Mouse (Mus musculus) inflammation-experienced regulatory T-cells, adult 6 months (primary cell): ENCODE measurements around the gene Igfbp6. TPM values are rescaled to one million over a fixed set of nuclear protein-coding genes. Genes with fewer than 3 reads are reported as not detected.

Experiments used
- ATAC-seq: one replicate; pipeline ENCODE4 v1.8.0; 2017
- polyA plus RNA-seq, 3 experiments: library from polyadenylated mRNA; unstranded; fragments of 100-300 nt; shearing (Covaris generic); gene quantifications; one replicate each; pipeline ENCODE4 v1.2.1; 2017

Igfbp6 gene
- under 1 TPM in 1 of 3 experiments, not detected in 2; 0.33 TPM for polyA plus RNA-seq

DNA sequence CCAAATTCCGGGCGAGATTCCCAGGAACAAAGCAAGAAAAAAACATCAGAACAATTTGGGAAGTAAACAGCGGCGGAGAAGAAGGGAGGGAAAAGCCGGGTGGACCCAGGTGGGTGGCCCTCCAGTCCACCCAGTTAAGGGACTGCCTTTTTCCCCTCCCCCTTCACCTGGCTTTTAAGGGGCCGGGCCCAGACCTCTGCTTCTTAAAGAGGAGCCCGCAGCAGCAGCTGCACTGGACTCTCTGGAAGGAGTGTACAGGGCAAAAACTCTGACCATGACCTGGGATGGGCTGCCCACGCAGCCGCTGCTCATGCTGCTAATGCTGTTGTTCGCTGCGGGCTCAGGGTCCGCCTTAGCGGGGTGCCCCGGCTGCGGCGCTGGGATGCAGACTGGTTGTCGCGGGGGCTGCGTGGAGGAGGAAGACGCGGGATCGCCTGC is at the start of gene Igfbp6:
TSS of gene Igfbp6 (plus strand) at position 89 of the 438 bp plus-strand sequence.
- ATAC-seq = no peak

DNA sequence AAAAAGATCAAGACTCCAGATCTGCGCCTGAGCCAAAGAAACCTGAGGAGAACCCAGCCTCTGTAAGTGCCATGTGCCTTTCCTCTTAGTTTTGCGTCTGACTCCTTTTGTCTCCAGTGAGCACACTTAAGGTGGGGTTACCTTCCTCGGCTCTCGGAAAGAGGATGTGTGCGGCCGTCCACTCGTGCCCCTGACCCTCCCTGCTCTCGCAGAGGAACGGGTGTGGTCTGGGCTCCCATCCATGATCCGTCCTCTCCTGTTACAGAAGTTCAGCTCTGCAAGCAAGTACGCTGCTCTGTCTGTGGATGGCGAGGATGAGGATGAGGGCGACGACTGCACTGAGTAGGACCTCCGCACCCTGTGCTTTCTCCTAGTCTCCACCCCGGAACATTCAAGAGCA is 49.2 kb upstream of the Igfbp6 start:
- no peak for ATAC-seq

DNA sequence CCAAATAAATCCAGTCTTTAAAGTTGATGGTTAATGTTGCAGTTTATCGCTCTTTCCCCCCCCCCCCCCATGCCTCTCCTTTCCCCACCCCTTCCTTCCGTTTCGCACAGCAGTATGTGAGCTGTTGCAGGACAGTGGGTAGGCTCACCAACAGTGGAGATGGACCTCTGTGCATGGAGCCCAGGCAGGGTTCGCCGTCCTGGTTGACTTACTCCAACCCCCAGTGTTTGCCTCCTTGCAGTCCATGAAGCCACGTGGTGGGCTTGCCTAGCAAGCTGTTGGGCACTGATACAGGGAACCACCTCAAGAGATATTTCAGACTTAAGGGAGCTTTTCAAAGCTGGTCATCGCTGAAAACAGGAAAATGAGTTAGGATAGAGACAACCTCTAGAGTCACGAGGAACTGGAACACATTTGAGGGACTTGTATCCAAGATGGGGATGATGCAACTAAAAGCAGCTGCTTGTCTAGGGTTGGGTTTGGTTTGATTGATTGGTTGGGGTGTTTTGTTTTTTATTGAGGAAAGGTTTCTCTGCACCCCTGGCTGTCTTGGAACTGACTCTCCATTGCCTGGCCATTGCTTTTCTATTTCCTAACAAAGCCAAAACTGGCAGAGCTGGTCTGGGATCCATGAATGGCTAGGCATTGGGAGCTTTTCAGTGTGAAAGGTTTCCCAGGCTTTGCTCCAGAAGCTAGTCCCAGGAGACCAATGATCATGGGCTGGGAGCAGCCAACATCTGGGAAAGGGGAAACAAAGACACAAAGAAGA is 46.8 kb upstream of the Igfbp6 start:
- ATAC-seq = no peak

GRCm38 (mm10) chr15:102097991-102098555 is 46.1 kb upstream of the Igfbp6 start:
- no peak for ATAC-seq

DNA sequence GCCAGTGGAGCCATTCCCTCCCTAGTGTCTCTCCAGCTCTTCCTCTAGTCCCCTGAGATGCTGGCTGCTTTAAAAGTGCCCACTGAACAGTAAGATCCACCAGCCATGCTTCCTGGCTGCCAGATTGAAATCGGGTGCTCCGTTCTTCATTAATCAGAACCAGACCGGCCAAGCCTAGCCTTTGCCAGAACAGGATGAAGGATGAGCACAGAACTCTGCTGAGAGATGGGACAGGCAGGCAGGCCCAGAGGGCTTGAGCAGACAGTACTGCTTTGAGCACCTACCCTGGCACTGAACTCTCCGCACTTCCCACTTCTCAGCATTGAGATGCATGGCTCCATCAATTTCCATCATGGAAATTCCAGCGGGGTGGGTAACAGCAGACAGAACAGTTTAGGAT is 44.9 kb upstream of the Igfbp6 start:
- no peak for ATAC-seq

- peak; percentile 16 for ATAC-seq
Observed at GRCm38 (mm10) chr15:102099771-102100160, 44.4 kb upstream of the Igfbp6 start.

DNA sequence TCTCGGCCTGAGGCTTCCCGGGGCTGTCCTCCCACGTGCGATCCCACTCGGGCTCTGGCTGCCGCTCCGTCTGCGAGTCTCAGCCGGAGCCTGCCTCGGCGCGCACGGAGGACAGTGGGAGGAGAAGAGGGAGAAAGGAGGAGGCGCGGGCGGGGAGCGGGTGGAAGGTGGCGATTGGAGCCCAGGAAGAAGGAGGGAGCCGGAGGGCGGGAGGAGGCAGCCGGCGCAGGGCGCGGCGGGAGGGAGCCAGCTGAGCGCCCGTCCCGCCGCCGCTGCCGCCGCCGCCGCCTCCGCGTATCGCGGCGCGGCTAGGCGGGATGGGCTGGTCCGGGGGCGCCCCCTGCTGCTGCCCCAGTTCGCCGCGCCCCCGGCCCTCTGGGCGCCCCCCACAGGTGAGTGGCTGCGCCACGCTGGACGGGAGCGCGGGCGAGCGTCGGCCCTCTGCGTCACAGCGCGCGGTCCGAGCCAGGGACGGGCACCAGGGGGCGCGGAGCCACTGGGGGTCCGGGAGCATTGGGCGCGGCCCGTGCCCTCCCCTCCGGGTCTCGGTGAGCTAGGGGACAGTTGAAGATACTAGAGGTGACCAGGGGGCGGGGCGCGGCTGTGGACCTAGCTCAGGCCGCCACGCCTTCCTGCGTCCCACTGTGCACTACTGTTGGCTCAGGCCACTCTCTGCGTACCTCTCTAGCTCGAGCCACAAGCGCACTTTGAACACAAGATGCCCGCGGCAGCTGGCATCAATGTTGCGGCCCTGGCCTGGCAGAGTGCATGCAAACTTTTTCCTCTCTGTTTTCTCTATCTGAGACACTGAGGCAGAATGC is 43.8 kb upstream of the Igfbp6 start, which contains the start of gene Tns2:
TSS of gene Tns2 (plus strand) at position 253 of the 821 bp plus-strand sequence.
- ATAC-seq = peak; percentile 68

GRCm38 (mm10) chr15:102100996-102101671 is 43.0 kb upstream of the Igfbp6 start:
- no peak for ATAC-seq

GRCm38 (mm10) chr15:102101672-102102541 is 42.3 kb upstream of the Igfbp6 start:
- ATAC-seq = no peak

GRCm38 (mm10) chr15:102102548-102103121 is 41.5 kb upstream of the Igfbp6 start:
- no peak for ATAC-seq

DNA sequence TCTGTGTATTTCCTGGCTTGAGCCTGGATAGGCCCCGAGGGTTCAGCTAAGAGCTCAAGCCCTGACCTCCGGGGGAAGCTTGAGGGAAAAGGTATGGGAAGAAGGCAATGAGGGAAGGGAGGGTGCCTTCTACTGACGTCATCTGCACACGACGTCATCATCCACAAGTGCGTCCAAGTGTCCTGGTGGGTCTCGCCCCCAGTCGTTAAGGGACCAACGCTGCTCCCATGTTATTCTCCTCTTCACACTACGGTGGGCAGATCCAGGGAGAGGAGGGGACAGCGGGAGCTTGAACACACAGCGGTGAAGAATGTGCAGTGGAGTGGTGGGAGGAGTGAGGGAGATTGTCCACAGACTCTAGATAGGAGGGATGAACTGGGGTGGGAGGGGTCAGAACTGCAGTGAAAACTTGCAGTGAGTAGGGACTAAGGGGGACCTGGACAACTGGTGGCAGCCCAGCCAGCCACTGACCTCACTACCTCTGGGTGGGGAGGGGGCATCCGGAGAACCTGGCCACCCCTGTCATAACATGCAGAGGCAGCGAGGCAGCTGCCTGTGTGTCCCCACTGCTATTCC is 40.7 kb upstream of the Igfbp6 start:
- ATAC-seq = no peak

GRCm38 (mm10) chr15:102103947-102104555 is 40.1 kb upstream of the Igfbp6 start:
- ATAC-seq = no peak

GRCm38 (mm10) chr15:102105360-102105759 is 38.8 kb upstream of the Igfbp6 start:
- no peak for ATAC-seq

- peak; percentile 47 for ATAC-seq
Observed at GRCm38 (mm10) chr15:102105764-102106730, 38.1 kb upstream of the Igfbp6 start.

GRCm38 (mm10) chr15:102106754-102107456 is 37.3 kb upstream of the Igfbp6 start:
- peak; percentile 22 for ATAC-seq

- ATAC-seq = peak; percentile 67
Observed at GRCm38 (mm10) chr15:102107689-102108573, 36.2 kb upstream of the Igfbp6 start.
